Mouse (Mus musculus): ENCODE data around the gene Fxyd2. TPM values are rescaled to one million over a fixed set of nuclear protein-coding genes. Genes with fewer than 3 reads are reported as not detected.
A peak's percentile ranks its signal among the peaks of the same experiment; 100 is the strongest.

Fxyd2 gene
- polyA plus RNA-seq, 1 experiment from 2014 or later: 2.2 TPM

- H3K27me3 ChIP-seq (replicated peaks): no peaks in the 10 kb centered on the region
- peaks cover 23% of the 10 kb centered on the region for H3K4me1 ChIP-seq
- no peak overlapping the region for H3K27ac ChIP-seq
- whole genome bisulfite sequencing: 96% methylated on average over 6 of the region's 6 CpGs
- ATAC-seq (ENCODE audit: low FRiP score, low read depth): no peak
- H3K4me3 ChIP-seq: no peak overlapping the region
- no peaks in the 10 kb centered on the region for H3K9me3 ChIP-seq
- no peaks in the 10 kb centered on the region for H3K36me3 ChIP-seq
- no peak overlapping the region for H3K9ac ChIP-seq
- no peak overlapping the region for H3K4me2 ChIP-seq (replicated peaks)
Observed at GRCm38 (mm10) chr9:45374988-45375502, 24.4 kb upstream of the Fxyd2 start.

GRCm38 (mm10) chr9:45376427-45376826 is 23.0 kb upstream of the Fxyd2 start:
- Histone ChIP-seq H3K4me1 (peaks cover 24% of the 10 kb centered on the region), H3K4me2 (replicated peaks) (no peak overlapping the region), H3K27ac (no peak overlapping the region), H3K9ac (no peak overlapping the region), H3K9me3 (no peaks in the 10 kb centered on the region), H3K27me3 (replicated peaks) (no peaks in the 10 kb centered on the region), H3K4me3 (no peak overlapping the region), H3K36me3 (no peaks in the 10 kb centered on the region)
- ATAC-seq (ENCODE audit: low FRiP score, low read depth): no peak
- 82% methylated on average over 4 of the region's 4 CpGs for WGBS

- Histone ChIP-seq H3K9me3 (no peaks in the 10 kb centered on the region), H3K36me3 (no peaks in the 10 kb centered on the region)
- WGBS: 92% methylated on average over 2 of the region's 2 CpGs
Observed at GRCm38 (mm10) chr9:45376883-45377282, 22.6 kb upstream of the Fxyd2 start.

GRCm38 (mm10) chr9:45380411-45381251 is 18.8 kb upstream of the Fxyd2 start:
- Histone ChIP-seq H3K27ac (no peak overlapping the region), H3K36me3 (no peaks in the 10 kb centered on the region), H3K9ac (no peak overlapping the region), H3K4me2 (replicated peaks) (no peak overlapping the region), H3K9me3 (no peaks in the 10 kb centered on the region), H3K4me3 (no peak overlapping the region), H3K27me3 (replicated peaks) (no peaks in the 10 kb centered on the region), H3K4me1 (peaks cover 12% of the 10 kb centered on the region)
- 58% methylated on average over 10 of the region's 10 CpGs for WGBS
- ATAC-seq (ENCODE audit: low FRiP score, low read depth): peak; percentile 33; the same call in 1 of the 2 replicates

More at GRCm38 (mm10) chr9:45376883-45377282, 22.6 kb upstream of the Fxyd2 start:
- Histone ChIP-seq H3K4me2 (replicated peaks) (no peak overlapping the region), H3K4me1 (peaks cover 20% of the 10 kb centered on the region), H3K9ac (no peak overlapping the region), H3K27ac (no peak overlapping the region), H3K27me3 (replicated peaks) (no peaks in the 10 kb centered on the region), H3K4me3 (no peak overlapping the region)
- ATAC-seq (ENCODE audit: low FRiP score, low read depth): no peak

GRCm38 (mm10) chr9:45382336-45382735 is 17.1 kb upstream of the Fxyd2 start:
- Histone ChIP-seq H3K27me3 (replicated peaks) (no peaks in the 10 kb centered on the region), H3K4me1 (peaks cover 12% of the 10 kb centered on the region), H3K9ac (no peak overlapping the region), H3K4me2 (replicated peaks) (no peak overlapping the region), H3K4me3 (no peak overlapping the region), H3K36me3 (no peaks in the 10 kb centered on the region), H3K9me3 (no peaks in the 10 kb centered on the region), H3K27ac (no peak overlapping the region)
- 87% methylated on average over 5 of the region's 5 CpGs for WGBS
- no peak for ATAC-seq (ENCODE audit: low FRiP score, low read depth)

- H3K27me3 ChIP-seq (replicated peaks): no peaks in the 10 kb centered on the region
- H3K9me3 ChIP-seq: no peaks in the 10 kb centered on the region
- no peak overlapping the region for H3K4me2 ChIP-seq (replicated peaks)
- no peaks in the 10 kb centered on the region for H3K36me3 ChIP-seq
- no peak overlapping the region for H3K27ac ChIP-seq
- WGBS: 79% methylated on average over 5 of the region's 5 CpGs
- no peak for ATAC-seq (ENCODE audit: low FRiP score, low read depth)
- no peak overlapping the region for H3K9ac ChIP-seq
- H3K4me1 ChIP-seq: peaks cover 12% of the 10 kb centered on the region
- no peak overlapping the region for H3K4me3 ChIP-seq
Observed at GRCm38 (mm10) chr9:45382834-45383233, 16.6 kb upstream of the Fxyd2 start.

- no peak for ATAC-seq (ENCODE audit: low FRiP score, low read depth)
- H3K9me3 ChIP-seq: no peaks in the 10 kb centered on the region
Observed at GRCm38 (mm10) chr9:45383883-45384282, 15.6 kb upstream of the Fxyd2 start.

GRCm38 (mm10) chr9:45386698-45387097 is 12.8 kb upstream of the Fxyd2 start:
- H3K9me3 ChIP-seq: no peaks in the 10 kb centered on the region
- no peaks in the 10 kb centered on the region for H3K4me1 ChIP-seq
- no peak overlapping the region for H3K4me3 ChIP-seq
- ATAC-seq (ENCODE audit: low FRiP score, low read depth): no peak
- no peaks in the 10 kb centered on the region; the same call in 1 of the 2 replicates for H3K36me3 ChIP-seq
- no peaks in the 10 kb centered on the region for H3K27me3 ChIP-seq (replicated peaks)
- 90% methylated on average over 5 of the region's 5 CpGs for WGBS
- H3K4me2 ChIP-seq (replicated peaks): no peak overlapping the region
- no peak overlapping the region for H3K27ac ChIP-seq
- no peak overlapping the region for H3K9ac ChIP-seq

More at GRCm38 (mm10) chr9:45383883-45384282, 15.6 kb upstream of the Fxyd2 start:
- H3K27me3 ChIP-seq (replicated peaks): no peaks in the 10 kb centered on the region
- H3K9ac ChIP-seq: no peak overlapping the region
- no peaks in the 10 kb centered on the region for H3K36me3 ChIP-seq
- 95% methylated on average over 6 of the region's 6 CpGs for WGBS
- H3K27ac ChIP-seq: no peak overlapping the region
- no peak overlapping the region for H3K4me2 ChIP-seq (replicated peaks)
- peaks cover 12% of the 10 kb centered on the region for H3K4me1 ChIP-seq
- no peak overlapping the region for H3K4me3 ChIP-seq

- Histone ChIP-seq H3K27ac (no peak overlapping the region), H3K9me3 (no peaks in the 10 kb centered on the region), H3K27me3 (replicated peaks) (no peaks in the 10 kb centered on the region), H3K4me1 (no peaks in the 10 kb centered on the region), H3K4me2 (replicated peaks) (no peak overlapping the region), H3K4me3 (no peak overlapping the region), H3K36me3 (peaks cover 14% of the 10 kb centered on the region), H3K9ac (no peak overlapping the region)
- no peak; the same call in 1 of the 2 replicates for ATAC-seq (ENCODE audit: low FRiP score, low read depth)
- WGBS: 47% methylated on average over 12 of the region's 12 CpGs
Observed at GRCm38 (mm10) chr9:45388385-45388994, 11.0 kb upstream of the Fxyd2 start.

- Histone ChIP-seq H3K4me3 (no peak overlapping the region), H3K9ac (no peak overlapping the region), H3K9me3 (no peaks in the 10 kb centered on the region), H3K36me3 (peaks cover 24% of the 10 kb centered on the region), H3K27ac (no peak overlapping the region), H3K4me1 (no peaks in the 10 kb centered on the region), H3K4me2 (replicated peaks) (no peak overlapping the region), H3K27me3 (replicated peaks) (no peaks in the 10 kb centered on the region)
- no peak for ATAC-seq (ENCODE audit: low FRiP score, low read depth)
- 89% methylated on average over 8 of the region's 8 CpGs for WGBS
Observed at GRCm38 (mm10) chr9:45389596-45389995, 9.9 kb upstream of the Fxyd2 start.

GRCm38 (mm10) chr9:45391299-45391698 is 8.2 kb upstream of the Fxyd2 start:
- no peaks in the 10 kb centered on the region for H3K4me1 ChIP-seq
- no peak overlapping the region for H3K27ac ChIP-seq
- WGBS: 70% methylated on average over 7 of the region's 7 CpGs
- no peak for ATAC-seq (ENCODE audit: low FRiP score, low read depth)
- peaks cover 36% of the 10 kb centered on the region for H3K36me3 ChIP-seq
- H3K4me2 ChIP-seq (replicated peaks): no peak overlapping the region
- no peak overlapping the region for H3K4me3 ChIP-seq
- H3K9me3 ChIP-seq: no peaks in the 10 kb centered on the region
- H3K27me3 ChIP-seq (replicated peaks): no peaks in the 10 kb centered on the region
- no peak overlapping the region for H3K9ac ChIP-seq

GRCm38 (mm10) chr9:45395218-45395617 is 4.3 kb upstream of the Fxyd2 start:
- Histone ChIP-seq H3K4me3 (no peak overlapping the region), H3K9me3 (no peaks in the 10 kb centered on the region), H3K27ac (no peak overlapping the region), H3K4me1 (no peaks in the 10 kb centered on the region), H3K4me2 (replicated peaks) (no peak overlapping the region), H3K36me3 (peaks cover 36% of the 10 kb centered on the region), H3K9ac (no peak overlapping the region), H3K27me3 (replicated peaks) (no peaks in the 10 kb centered on the region)
- WGBS: 88% methylated on average over 6 of the region's 6 CpGs
- no peak for ATAC-seq (ENCODE audit: low FRiP score, low read depth)

Data from neural tube, embryonic 12.5 days (tissue).